Mouse (Mus musculus): ENCODE measurements around the gene Ap5s1.
A peak's percentile ranks its signal among the peaks of the same experiment; 100 is the strongest.

Gene Ap5s1

DNA sequence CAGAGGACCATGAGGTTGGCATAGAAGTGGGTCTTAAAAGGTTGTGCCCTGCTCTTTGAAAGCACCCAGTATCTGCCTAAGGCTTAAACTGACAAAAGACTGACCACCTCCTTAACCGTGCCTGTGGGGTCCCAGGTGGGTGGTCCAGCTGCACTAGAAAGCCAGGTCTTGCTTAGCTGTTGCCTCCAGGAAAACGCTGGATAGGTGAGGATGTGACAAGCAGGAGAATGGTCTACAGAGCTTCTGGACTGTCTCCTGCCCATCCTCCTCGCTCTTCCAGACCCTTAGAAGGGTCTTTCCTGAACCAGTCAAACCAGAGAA, 19.3 kb upstream of the Ap5s1 start:
- peak; percentile 42 for DNase-seq (ENCODE audit: low spot score)

DNA sequence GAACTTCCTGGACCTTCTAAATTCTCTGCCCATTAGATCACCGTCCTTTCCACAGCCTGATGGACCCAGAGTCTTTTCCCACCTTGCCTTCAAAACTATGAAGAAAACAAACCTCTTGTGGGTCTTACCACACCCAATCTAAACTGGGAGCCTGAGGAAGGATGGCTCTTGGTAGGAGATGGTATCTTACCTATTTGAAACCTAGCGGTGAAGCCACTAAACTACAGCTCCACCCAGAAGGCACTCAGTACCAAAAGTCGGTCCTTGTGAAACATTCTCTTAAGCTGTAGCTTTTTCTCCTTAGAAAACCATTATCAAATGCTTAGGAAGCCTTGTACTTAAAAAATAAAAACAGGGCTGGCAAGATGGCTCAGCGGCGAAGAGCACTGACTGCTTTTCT, 18.6 kb upstream of the Ap5s1 start:
- no peak for DNase-seq (ENCODE audit: low spot score)

DNA sequence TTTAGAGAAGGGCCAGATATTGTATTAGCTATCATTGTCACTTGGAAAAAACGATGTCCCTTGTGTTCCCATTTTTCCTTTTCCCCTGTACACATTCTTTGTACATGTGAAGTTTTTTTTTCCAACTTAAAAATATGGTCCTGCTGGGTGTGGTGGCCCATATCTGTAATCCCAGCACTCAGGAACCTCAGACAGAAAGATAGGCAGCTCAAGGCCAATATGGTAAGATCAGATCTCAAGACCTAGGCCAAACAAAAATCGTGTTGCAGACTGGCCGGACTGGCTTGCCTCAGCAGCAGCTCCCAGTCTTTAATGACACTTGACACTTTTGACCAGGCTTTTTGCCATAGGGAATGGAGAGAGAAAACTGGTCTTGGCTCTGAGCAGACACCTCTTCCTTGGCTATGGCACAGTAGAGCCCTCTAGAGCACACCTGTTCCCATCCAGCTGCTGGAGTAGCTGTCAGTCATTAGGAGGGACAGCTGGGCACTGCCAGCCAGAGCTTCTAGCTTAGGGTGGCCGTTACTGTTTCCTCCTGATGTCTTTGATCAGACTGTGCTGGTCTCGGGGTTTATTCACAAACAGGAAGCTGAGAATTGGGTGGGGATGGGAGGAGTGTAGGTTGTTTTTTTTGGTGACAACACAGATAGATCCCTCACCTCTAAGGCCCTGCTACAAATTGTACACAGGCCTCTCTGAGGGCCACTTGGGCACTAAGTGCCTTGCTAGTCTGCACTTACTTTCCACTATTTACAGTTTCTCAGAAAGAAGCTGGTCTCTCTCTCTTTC, 17.2 kb upstream of the Ap5s1 start:
- no peak for DNase-seq (ENCODE audit: low spot score)

DNA sequence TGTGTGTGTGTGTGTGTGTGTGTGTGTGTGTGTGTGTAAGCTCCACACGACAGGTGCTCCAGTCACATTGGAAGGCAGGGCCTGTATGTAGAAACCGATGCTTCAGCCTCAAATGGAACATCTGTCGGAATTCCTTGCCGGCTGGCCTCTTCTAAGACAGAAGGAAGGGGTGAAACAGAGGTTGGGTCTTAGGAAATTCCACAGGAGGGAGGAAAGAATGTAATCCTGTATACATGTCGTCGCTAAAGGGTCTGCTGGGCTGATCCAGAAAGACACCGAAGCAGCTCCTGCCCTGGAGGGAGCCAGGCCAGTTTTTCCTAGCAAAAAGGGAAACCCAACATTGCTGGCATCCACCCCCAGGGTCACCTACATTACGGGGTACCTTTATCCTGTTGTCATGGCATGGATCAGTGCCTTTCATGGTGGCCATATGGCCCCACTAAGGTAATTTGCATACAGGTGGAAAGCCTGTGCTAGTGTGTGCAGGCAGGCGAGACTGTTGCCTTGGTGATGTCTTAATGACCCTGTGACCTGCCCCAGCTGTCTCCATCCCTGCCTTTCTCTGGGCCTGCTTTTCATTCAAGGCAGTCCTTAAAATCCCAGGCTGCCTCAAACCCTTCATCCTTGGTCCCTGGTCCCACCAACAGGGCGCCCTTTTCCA, 16.4 kb upstream of the Ap5s1 start:
- DNase-seq (ENCODE audit: low spot score), result peak; percentile 86

DNA sequence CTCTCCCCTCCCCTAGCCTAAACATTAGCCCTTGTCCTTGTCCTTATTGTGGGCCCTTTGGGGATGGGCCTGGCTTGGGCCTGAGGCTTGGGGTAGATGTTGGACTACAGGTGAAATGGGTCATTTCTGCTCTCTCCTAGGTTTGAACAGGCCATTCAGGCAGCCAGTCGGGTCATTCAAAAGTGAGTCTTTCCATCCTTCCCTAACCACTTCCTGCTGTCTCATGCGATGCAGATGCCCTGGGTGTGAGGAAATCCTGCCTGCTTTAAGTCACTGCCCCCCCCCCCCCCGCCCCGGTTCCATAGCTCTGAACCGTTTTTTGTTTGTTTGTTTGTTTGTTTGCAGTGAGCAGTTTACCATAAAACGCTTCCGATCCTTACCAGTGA, 15.9 kb upstream of the Ap5s1 start:
- DNase-seq (ENCODE audit: low spot score), result no peak

DNA sequence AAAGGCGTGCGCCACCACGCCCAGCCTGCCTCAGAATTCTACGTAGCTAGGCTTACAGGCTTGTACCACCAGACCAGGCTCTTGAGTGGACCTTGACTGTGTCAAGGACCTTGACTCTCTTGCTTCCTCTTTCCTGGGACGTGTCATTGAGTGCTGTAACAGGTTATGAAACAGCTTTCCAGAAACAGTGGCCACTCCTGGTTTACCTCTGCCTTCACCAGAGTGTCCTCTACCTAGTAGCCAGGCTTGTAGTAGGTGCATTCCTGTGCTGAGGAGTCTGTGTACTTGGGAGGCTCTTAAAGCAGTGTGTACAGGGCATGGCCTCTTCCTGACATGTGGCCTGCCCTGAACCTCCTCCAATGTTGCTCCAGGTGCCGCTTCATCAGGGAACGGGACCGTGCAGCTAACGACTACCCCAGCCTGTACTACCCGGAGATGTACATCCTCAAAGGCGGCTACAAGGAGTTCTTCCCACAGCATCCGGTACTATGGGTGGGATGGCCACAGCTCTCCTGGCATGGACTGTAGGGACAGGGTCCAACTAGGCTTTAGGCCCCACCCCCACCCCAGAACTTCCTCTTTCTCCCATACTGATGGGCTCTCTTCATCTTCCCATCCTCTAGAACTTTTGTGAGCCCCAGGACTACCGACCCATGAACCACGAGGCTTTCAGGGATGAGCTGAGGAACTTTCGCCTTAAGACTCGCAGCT, 10.1 kb upstream of the Ap5s1 start:
- DNase-seq (ENCODE audit: low spot score), result no peak

DNA sequence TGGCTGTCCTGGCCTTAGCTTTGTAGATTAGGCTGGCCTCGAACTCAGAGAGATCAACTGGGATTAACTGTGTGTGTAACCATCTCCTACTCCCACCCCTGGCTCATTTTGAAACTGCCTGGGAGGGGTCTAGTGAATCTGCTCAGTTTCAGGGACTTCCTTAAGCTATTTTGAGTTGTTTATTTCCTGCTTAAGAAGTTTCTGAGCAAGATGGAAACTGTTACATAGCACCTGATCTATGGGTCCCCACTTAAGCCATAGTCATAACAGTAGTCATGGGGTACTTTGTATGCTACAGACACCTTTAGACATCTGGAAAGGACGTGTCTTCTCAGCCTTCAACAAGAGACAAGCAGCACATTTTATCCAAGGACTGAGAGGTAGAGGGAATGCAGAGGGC, 6.2 kb upstream of the Ap5s1 start:
- DNase-seq (ENCODE audit: low spot score), result no peak

DNA sequence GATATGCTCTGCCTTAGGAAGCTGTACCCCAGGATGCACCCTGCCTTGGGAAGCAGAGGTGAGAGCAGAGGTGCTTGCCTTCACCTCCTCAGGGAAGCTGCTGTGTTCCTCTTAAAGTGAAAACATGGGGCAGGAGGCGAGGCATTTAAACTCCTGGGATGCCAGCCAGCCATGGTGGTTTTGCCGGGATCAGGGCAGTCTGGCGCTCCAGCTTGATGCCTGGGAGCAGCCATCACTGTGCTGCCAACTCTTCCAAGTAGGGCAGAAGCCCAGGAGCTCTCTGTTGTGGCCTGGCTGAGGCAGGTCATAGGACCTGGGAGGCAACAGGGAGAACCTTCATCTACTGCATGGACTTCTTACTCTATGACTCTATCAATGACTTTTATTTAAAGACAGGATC, 5.6 kb upstream of the Ap5s1 start:
- no peak for DNase-seq (ENCODE audit: low spot score)

DNA sequence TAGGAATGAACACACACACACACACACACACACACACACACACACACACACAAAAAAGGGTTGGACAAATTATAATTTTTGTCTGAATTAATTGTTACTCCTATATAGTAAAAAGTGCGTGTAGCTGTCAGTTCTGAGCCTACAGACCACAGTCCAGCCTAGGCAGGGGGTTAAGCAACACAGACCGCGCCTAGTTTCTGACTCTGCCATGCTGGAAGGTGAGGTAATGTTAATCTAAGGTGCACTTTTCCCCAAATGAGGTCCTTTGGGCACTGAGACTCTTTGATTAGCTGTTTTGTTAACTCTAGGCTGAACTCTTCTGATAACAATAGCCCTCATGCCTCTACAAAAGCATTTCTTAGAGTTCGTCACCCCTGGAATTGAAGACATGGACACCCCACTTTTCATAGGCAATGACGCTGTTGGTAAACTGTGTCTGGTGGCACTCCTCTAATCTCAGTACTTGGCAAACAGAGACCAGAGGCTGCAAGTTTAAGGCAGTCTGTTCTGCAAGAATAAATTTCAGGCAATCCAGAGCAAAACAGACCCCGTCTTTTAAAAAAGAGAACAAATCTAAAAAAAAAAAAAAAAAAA, 3.0 kb upstream of the Ap5s1 start:
- no peak for DNase-seq (ENCODE audit: low spot score)

DNA sequence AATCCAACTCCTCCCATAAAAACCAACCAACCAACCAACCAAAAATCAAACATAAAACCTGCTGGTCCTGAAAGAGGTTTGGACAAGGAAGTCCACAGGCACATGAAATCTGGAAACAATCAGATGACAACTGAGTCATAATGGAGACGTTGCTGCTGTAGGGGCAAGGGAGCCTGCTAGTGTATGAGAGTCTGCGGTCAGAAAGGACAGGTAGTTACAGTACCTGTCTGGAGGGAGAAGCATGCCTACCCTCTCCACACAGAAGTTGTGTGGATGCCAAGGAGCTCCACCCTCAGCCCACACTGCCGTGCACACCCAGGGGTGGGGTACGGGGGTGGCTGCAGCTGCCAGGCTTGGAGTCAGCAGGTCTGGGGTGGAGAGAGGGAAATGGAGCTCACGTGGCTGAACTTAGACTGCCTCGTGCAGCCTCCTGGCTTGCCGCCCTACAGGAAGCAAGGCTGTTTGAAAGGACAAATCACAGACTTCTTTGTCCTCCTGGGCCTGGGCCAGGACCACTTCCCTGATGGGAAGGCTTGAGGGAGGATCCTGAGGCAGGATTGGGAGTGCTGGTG, 2.4 kb upstream of the Ap5s1 start:
- DNase-seq (ENCODE audit: low spot score), result no peak

DNA sequence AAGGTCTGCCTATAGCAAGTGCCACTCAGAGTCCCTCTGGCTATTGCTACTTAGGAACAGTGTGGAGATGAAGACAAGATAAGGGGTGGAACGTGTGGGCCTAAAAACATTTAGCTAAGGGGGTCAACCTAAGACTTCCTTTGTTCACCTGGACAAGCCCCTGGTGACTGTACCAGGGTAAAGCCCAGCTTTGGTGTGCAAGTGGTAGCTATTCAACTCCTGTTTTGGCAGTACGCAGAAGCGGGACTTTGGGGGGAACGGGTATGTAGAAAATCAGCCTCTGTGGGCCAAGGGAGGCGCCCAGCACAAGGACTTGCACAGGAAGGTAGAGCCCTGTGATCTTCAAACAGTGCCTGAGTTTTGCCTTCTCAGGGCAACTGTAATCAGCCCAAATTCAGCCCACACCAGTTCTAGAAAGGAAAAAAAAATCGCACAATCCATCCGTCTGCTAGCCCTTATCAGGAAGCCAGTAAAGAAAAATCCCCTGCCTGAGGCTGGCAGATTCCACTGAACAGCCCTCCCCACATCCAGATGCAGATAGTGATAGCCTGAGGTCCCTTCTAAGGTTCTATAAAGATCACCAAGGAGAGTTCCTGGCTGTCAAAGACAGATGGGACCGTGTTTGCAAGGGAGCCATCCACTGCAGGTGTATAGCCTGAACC, 1.2 kb upstream of the Ap5s1 start:
- DNase-seq (ENCODE audit: low spot score), result no peak

DNA sequence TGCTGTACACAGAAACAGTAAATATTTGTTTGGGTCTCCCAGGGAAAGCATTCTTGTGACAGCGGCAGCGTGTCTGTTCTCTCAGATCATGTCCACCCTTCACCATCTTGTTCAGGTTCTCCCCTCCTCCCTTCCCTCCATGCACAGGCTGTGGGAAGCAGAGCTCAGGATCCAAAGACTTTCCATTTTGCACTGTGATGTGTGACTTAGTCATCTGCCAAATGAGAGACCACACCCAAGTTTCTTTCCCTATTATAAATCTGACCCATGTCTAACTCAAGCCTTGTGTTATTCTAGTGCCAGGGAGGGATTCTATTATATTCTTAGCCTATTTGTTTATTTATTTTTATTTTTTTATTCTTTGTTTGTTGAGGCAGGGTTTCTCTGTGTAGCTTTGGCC, 1.5 kb downstream of the Ap5s1 start:
- no peak for DNase-seq (ENCODE audit: low spot score)

DNA sequence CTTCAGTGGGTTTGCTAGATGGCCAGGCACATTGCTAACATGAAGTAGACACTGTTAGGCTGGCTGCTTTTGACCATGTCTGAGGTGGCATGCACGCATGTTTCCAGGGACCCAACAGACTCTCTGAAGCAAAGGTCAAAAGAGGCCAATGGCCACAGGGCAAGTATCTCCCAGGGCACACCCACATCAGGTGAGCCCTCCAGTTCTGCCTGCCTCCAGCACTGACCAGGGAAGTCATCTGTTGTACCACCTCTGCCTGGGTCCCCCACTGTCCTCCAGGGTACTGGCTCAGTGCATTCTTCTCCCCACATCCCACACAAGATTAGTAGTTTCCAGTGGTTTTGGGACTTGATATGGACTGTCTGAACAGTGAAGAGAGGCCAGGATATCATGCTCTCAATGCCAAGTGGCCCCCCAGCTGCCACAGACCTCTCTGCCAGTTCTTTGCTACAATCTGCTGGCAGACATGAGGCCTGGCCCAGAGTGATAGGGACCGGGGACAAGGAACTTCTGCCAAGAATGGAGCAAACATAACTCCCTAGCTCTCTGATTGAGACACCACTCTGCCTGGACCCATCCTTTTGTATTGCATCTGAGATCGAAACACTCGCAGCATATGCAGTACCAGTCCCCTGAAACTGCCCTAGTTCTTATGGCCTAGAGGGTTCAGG, 2.4 kb downstream of the Ap5s1 start:
- no peak for DNase-seq (ENCODE audit: low spot score)

DNA sequence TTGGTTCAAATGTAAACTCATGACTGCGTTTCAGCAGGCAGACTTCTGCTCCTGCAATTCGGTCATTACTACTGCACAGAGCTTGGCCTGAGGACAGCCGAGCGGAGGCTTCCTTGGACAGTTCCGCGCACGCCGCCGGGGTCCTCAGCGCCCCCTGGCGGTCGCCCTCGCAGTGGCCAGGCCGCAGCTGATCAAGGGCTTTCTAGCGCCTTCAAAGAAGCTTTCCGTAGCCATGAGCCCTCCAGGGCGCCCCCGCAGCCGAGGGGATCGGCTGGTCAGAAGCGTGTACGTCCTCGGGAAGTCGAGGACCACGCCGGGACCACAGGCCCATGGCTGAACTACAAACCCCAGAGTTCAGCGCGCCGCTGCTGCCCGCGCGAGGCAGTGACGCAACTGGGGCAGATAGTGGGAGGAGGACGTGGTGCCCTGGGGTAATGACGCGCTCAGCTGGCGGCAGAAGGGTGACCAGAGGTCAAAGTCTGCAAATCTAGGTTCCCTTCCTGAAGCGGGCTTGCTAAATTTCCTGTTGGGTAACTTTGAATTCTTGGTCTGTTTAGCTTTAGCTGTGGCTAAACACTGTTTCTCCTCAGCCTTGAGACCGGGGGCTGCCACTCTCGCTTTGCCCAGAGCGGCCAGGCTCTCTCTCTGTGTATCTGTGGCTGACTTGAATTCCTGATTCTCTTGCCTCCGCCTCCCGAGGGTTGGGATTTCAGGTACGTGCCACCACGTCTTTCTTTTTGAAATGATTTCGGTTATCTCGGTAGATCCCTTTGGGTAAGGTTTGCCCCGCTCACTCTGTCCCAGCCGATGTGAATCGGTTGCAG, 3.3 kb downstream of the Ap5s1 start:
- peak; percentile 95 for DNase-seq (ENCODE audit: low spot score)

DNA sequence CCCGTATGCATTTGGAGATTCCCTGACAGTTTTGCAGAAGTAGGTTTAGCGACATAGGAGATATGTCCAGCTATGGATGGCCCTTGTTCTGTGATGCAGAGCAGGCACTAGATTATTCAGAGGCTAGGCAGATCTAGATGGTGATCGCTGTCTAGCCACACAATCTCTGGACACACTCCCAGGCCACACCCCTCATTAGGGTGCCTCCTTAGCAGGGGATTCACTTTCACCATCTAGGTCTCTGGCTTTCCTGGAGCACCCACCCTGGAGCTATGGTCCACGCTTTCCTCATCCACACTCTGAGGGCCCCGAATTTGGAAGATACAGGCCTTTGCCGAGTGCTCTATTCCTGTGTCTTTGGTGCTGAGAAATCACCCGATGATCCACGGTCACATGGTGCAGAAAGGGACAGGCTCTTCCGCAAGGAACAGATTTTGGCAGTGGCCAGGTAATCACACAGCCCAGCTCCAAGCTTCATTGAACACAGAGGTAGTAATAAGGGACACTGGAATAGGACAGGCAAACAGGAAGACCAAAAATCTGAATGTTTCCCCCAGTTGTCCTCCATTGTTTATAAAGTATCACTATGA, 4.2 kb downstream of the Ap5s1 start:
- no peak for DNase-seq (ENCODE audit: low spot score)

DNA sequence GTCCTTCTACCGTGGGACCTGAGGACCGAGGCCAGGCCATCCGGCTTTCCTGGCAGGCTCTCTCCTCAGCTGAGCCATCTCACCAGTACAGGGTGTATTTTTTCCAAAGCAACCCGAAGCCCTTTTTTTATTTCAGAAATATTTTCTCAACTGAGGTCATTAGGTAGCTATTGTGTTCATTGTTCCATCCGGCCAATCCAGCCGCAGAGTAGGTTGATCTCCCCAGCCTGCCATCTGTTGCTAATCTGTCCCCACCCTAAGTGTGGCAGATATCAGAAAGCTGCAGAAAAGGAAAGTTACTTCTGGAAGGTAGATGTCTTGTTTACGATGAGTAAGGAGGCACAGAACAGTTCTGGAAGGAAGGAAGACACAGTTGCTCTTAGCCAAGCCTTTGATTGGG, 6.9 kb downstream of the Ap5s1 start:
- DNase-seq (ENCODE audit: low spot score), result no peak

DNA sequence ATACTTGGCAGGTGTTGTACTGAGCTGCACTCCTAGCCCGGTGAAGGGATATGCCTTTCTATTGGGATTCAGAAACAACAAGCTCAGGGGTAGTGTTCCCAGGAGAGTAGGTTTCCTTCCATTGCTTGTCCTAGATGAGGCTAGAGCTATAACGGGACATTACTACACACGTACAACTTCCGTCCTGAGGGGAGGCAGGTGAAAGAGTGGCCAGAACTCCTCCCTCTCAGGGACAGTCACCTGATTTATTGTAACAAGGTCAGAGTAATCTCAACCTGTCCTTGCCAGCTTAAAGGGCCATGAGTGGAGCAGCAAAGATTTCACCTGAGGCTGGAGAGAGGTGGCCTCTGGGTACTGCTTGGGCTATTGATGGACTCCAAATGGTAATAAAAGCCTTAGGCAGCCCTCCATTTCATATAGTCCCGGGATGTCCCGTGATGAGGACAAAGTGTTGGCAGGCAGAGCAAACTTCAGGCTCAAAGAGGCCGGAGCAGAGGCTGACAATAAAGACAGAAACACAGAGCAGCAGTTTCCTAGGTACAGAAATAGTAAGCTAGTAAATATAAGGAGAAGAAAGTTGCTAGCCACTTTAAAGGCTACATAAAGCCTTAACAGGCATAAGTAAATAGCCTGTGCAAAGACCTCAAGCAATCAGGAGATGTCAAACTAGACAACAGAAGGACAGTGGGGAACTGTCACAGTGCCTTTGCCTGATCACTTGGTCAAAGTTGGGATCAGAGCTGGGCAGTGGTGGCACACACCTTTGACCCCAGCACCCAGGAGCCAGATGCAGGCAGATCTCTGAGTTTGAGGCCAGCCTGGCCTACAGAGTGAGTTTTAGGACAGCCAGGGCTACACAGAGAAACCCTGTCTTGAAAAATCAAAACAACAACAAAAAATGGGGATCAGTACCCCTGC, 9.3 kb downstream of the Ap5s1 start:
- DNase-seq (ENCODE audit: low spot score), result no peak

DNA sequence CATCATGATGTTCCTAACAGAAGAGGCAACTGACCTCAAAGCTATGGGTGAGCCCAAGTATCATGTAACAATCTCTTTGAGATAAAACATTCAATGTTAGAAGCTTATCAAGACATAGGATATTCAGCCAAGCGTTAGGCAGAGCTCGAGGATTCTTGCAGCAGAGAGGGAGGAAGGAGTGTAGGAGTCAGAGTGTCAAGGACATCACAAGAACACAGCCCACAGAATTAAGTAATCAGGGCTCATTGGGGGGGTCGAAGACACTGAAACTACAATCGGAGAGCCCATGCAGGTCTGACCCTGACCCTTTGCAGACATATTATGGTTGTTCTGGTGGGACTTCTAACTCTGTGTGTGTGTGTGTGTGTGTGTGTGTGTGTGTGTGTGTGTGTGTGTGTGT, 13.2 kb downstream of the Ap5s1 start:
- no peak for DNase-seq (ENCODE audit: low spot score)

DNA sequence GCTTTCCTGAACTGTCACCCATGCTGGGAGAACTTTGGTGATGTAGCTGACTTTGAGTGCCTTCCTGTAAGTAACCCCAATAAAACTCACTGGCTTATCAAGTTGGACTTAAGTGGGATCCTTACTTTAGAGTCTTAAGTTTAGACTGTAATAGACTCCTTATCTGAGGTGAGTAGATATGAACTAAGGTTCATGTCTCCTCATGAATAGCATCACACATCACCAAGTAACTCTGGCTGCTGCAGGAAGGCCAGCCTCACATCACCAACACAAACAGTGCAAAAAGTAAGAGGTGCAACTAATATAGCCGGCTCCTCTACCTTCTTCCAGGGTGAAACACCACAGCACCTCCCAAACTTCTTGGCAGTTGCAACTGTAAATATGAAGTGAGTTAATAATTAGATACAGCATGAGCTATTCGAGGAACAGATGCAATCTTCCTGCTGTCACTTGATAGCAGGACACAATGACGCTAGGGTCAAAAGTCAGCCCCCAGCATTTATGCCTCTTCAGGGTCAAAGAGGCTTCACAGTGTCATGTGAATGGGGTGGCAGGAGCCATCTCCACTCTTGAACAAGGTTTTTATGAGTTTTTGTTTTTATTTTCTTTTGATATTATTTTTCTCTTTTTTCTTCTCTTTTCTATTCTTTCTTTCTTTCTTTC, 15.1 kb downstream of the Ap5s1 start:
- DNase-seq (ENCODE audit: low spot score), result no peak

Data from embryo, embryonic 10.5 days (tissue).